Mouse (Mus musculus): ENCODE data around the gene Stat5b. TPM values are rescaled to one million over a fixed set of nuclear protein-coding genes. Genes with fewer than 3 reads are reported as not detected.
A peak's percentile ranks its signal among the peaks of the same experiment; 100 is the strongest.

Stat5b gene
- polyA plus RNA-seq, 1 experiment, result 14.5 TPM

GRCm38 (mm10) chr11:100842025-100842424 lies 8.5 kb downstream of the Stat5b start:
- Histone ChIP-seq H3K4me3 (replicated peaks; ENCODE audit: control insufficient read depth, low read depth, low read length) (no peak overlapping the region), H3K4me1 (ENCODE audit: control insufficient read depth, insufficient read depth, low read length) (peaks cover 1% of the 10 kb centered on the region; the same call in 1 of the 2 replicates), H3K27ac (ENCODE audit: control insufficient read depth, insufficient read depth, low read depth, low read length, poor library complexity) (no peak overlapping the region)
- 87% methylated on average over 7 of the region's 7 CpGs for WGBS
- TF ChIP-seq POLR2A (IDR thresholded peaks at IDR 0.05; ENCODE audit: borderline replicate concordance, control insufficient read depth, low read depth, low read length), result no peak
- no peak for TF ChIP-seq CTCF (IDR thresholded peaks at IDR 0.05; ENCODE audit: control insufficient read depth, insufficient read depth, low read length)

GRCm38 (mm10) chr11:100840866-100841265 lies 9.7 kb downstream of the Stat5b start:
- 5% methylated on average over 12 of the region's 12 CpGs for WGBS
- H3K4me3 ChIP-seq (replicated peaks; ENCODE audit: control insufficient read depth, low read depth, low read length), result no peak overlapping the region
- no peak for TF ChIP-seq POLR2A (IDR thresholded peaks at IDR 0.05; ENCODE audit: borderline replicate concordance, control insufficient read depth, low read depth, low read length)
- no peak for TF ChIP-seq CTCF (IDR thresholded peaks at IDR 0.05; ENCODE audit: control insufficient read depth, insufficient read depth, low read length)

GRCm38 (mm10) chr11:100839523-100839922 lies 11.0 kb downstream of the Stat5b start:
- Histone ChIP-seq H3K27ac (ENCODE audit: control insufficient read depth, insufficient read depth, low read depth, low read length, poor library complexity) (no peak overlapping the region), H3K4me1 (ENCODE audit: control insufficient read depth, insufficient read depth, low read length) (peaks cover 1% of the 10 kb centered on the region; the same call in 1 of the 2 replicates), H3K4me3 (replicated peaks; ENCODE audit: control insufficient read depth, low read depth, low read length) (no peak overlapping the region)
- 81% methylated on average over 8 of the region's 8 CpGs for WGBS
- no peak for TF ChIP-seq POLR2A (IDR thresholded peaks at IDR 0.05; ENCODE audit: borderline replicate concordance, control insufficient read depth, low read depth, low read length)
- TF ChIP-seq CTCF (IDR thresholded peaks at IDR 0.05; ENCODE audit: control insufficient read depth, insufficient read depth, low read length), result no peak

More at GRCm38 (mm10) chr11:100840866-100841265, 9.7 kb downstream of the Stat5b start:
- H3K4me1 ChIP-seq (ENCODE audit: control insufficient read depth, insufficient read depth, low read length), result peaks cover 1% of the 10 kb centered on the region; the same call in 1 of the 2 replicates
- no peak overlapping the region; the same call in 1 of the 2 replicates for H3K27ac ChIP-seq (ENCODE audit: control insufficient read depth, insufficient read depth, low read depth, low read length, poor library complexity)

GRCm38 (mm10) chr11:100838894-100839293 lies 11.6 kb downstream of the Stat5b start:
- TF ChIP-seq CTCF (IDR thresholded peaks at IDR 0.05; ENCODE audit: control insufficient read depth, insufficient read depth, low read length) (no peak), POLR2A (IDR thresholded peaks at IDR 0.05; ENCODE audit: borderline replicate concordance, control insufficient read depth, low read depth, low read length) (no peak)
- Histone ChIP-seq H3K4me3 (replicated peaks; ENCODE audit: control insufficient read depth, low read depth, low read length) (no peak overlapping the region), H3K4me1 (ENCODE audit: control insufficient read depth, insufficient read depth, low read length) (peaks cover 1% of the 10 kb centered on the region; the same call in 1 of the 2 replicates), H3K27ac (ENCODE audit: control insufficient read depth, insufficient read depth, low read depth, low read length, poor library complexity) (no peak overlapping the region)
- WGBS, result 67% methylated on average over 9 of the region's 9 CpGs

- Histone ChIP-seq H3K4me1 (ENCODE audit: control insufficient read depth, insufficient read depth, low read length) (peaks cover 1% of the 10 kb centered on the region; the same call in 1 of the 2 replicates), H3K27ac (ENCODE audit: control insufficient read depth, insufficient read depth, low read depth, low read length, poor library complexity) (no peak overlapping the region), H3K4me3 (replicated peaks; ENCODE audit: control insufficient read depth, low read depth, low read length) (no peak overlapping the region)
- TF ChIP-seq POLR2A (IDR thresholded peaks at IDR 0.05; ENCODE audit: borderline replicate concordance, control insufficient read depth, low read depth, low read length) (no peak), CTCF (IDR thresholded peaks at IDR 0.05; ENCODE audit: control insufficient read depth, insufficient read depth, low read length) (peak; percentile 44; the same call in 1 of the 2 replicates)
- WGBS, result 92% methylated on average over 9 of the region's 9 CpGs
Measured at GRCm38 (mm10) chr11:100836923-100837702, 13.4 kb downstream of the Stat5b start.

GRCm38 (mm10) chr11:100833466-100833865 lies 17.1 kb downstream of the Stat5b start:
- 57% methylated on average over 7 of the region's 7 CpGs for WGBS
- Histone ChIP-seq H3K27ac (ENCODE audit: control insufficient read depth, insufficient read depth, low read depth, low read length, poor library complexity) (no peak overlapping the region), H3K4me1 (ENCODE audit: control insufficient read depth, insufficient read depth, low read length) (peaks cover 2% of the 10 kb centered on the region; the same call in 1 of the 2 replicates), H3K4me3 (replicated peaks; ENCODE audit: control insufficient read depth, low read depth, low read length) (no peak overlapping the region)
- TF ChIP-seq POLR2A (IDR thresholded peaks at IDR 0.05; ENCODE audit: borderline replicate concordance, control insufficient read depth, low read depth, low read length) (no peak), CTCF (IDR thresholded peaks at IDR 0.05; ENCODE audit: control insufficient read depth, insufficient read depth, low read length) (peak; percentile 57; the same call in 1 of the 2 replicates)

- Histone ChIP-seq H3K4me1 (ENCODE audit: control insufficient read depth, insufficient read depth, low read length) (peaks cover 5% of the 10 kb centered on the region), H3K4me3 (replicated peaks; ENCODE audit: control insufficient read depth, low read depth, low read length) (no peak overlapping the region), H3K27ac (ENCODE audit: control insufficient read depth, insufficient read depth, low read depth, low read length, poor library complexity) (no peak overlapping the region)
- 75% methylated on average over 10 of the region's 10 CpGs for WGBS
- no peak for TF ChIP-seq CTCF (IDR thresholded peaks at IDR 0.05; ENCODE audit: control insufficient read depth, insufficient read depth, low read length)
- no peak for TF ChIP-seq POLR2A (IDR thresholded peaks at IDR 0.05; ENCODE audit: borderline replicate concordance, control insufficient read depth, low read depth, low read length)
Measured at GRCm38 (mm10) chr11:100831396-100831795, 19.1 kb downstream of the Stat5b start.

- Histone ChIP-seq H3K4me1 (ENCODE audit: control insufficient read depth, insufficient read depth, low read length) (peaks cover 14% of the 10 kb centered on the region), H3K4me3 (replicated peaks; ENCODE audit: control insufficient read depth, low read depth, low read length) (no peak overlapping the region), H3K27ac (ENCODE audit: control insufficient read depth, insufficient read depth, low read depth, low read length, poor library complexity) (no peak overlapping the region)
- TF ChIP-seq POLR2A (IDR thresholded peaks at IDR 0.05; ENCODE audit: borderline replicate concordance, control insufficient read depth, low read depth, low read length), result no peak
- TF ChIP-seq CTCF (IDR thresholded peaks at IDR 0.05; ENCODE audit: control insufficient read depth, insufficient read depth, low read length), result no peak
- WGBS, result 89% methylated on average over 12 of the region's 12 CpGs
Measured at GRCm38 (mm10) chr11:100829691-100830090, 20.8 kb downstream of the Stat5b start.
